ENCODE assay signal across 8 mouse cellular contexts in genomic region chr7:107595426-107595825, GRCm38 (mm10). TPM values are rescaled to one million over a fixed set of nuclear protein-coding genes. Genes with fewer than 3 reads are reported as not detected.
A peak's percentile ranks its signal among the peaks of the same experiment; 100 is the strongest.
DNase-seq lines count a peak whose midpoint lies in the region; ATAC-seq and TF ChIP-seq lines count a peak whose summit lies in the region.

No protein-coding gene starts in this region.

- no peak overlapping the region; the same call in 1 of the 2 replicates for H3K9ac ChIP-seq in heart, embryonic 12.5 days
- H3K9ac ChIP-seq in hindbrain, embryonic 14.5 days, result peak overlapping the region; percentile 63

- H3K36me3 ChIP-seq in heart, embryonic 12.5 days, result no peaks in the 10 kb centered on the region
- H3K36me3 ChIP-seq in hindbrain, embryonic 14.5 days (replicated peaks; ENCODE audit: control insufficient read depth, insufficient read depth), result no peaks in the 10 kb centered on the region
- no peaks in the 10 kb centered on the region for H3K36me3 ChIP-seq in midbrain, embryonic 10.5 days

- peak overlapping the region; percentile 98 for H3K4me2 ChIP-seq in heart, embryonic 12.5 days
- H3K4me2 ChIP-seq in hindbrain, embryonic 14.5 days (replicated peaks), result peak overlapping the region; percentile 88

- 12% methylated on average over 13 of the region's 13 CpGs for WGBS in heart, embryonic 12.5 days
- 18% methylated on average over 13 of the region's 13 CpGs for WGBS in hindbrain, embryonic 14.5 days
- 17% methylated on average over 13 of the region's 13 CpGs for WGBS in midbrain, embryonic 10.5 days

- peaks cover 19% of the 10 kb centered on the region for H3K4me1 ChIP-seq in heart, embryonic 12.5 days (replicated peaks)
- H3K4me1 ChIP-seq in bone marrow macrophage, adult 2 months (ENCODE audit: control insufficient read depth, insufficient read depth, low read length), result peaks cover 48% of the 10 kb centered on the region
- peaks cover 9% of the 10 kb centered on the region; the same call in 1 of the 2 replicates for H3K4me1 ChIP-seq in hindbrain, embryonic 14.5 days (replicated peaks; ENCODE audit: control insufficient read depth, insufficient read depth, low read length)
- peaks cover 15% of the 10 kb centered on the region for H3K4me1 ChIP-seq in midbrain, embryonic 10.5 days

- peak overlapping the region; percentile 59 for H3K4me3 ChIP-seq in heart, embryonic 12.5 days
- H3K4me3 ChIP-seq in bone marrow macrophage, adult 2 months (ENCODE audit: insufficient read depth, low read length), result peak overlapping the region; percentile 80
- peak overlapping the region; percentile 40 for H3K4me3 ChIP-seq in hindbrain, embryonic 14.5 days (replicated peaks; ENCODE audit: low read length)
- H3K4me3 ChIP-seq in midbrain, embryonic 10.5 days, result peak overlapping the region; percentile 67

- no peaks in the 10 kb centered on the region for H3K9me3 ChIP-seq in heart, embryonic 12.5 days (replicated peaks)
- no peaks in the 10 kb centered on the region for H3K9me3 ChIP-seq in hindbrain, embryonic 14.5 days (ENCODE audit: control insufficient read depth, low read length)
- H3K9me3 ChIP-seq in midbrain, embryonic 10.5 days (replicated peaks), result no peaks in the 10 kb centered on the region

- H3K27ac ChIP-seq in heart, embryonic 12.5 days (ENCODE audit: poor library complexity, severe bottlenecking), result no peak overlapping the region
- peak overlapping the region; percentile 47 for H3K27ac ChIP-seq in bone marrow macrophage, adult 2 months (ENCODE audit: insufficient read depth, low read depth, low read length)
- no peak overlapping the region for H3K27ac ChIP-seq in hindbrain, embryonic 14.5 days
- no peak overlapping the region; the same call in 1 of the 2 replicates for H3K27ac ChIP-seq in midbrain, embryonic 10.5 days (replicated peaks)

- no peak for DNase-seq in heart, postnatal 4 days
- no peak for DNase-seq in hindbrain, embryonic 14.5 days (ENCODE audit: low spot score)
- DNase-seq in midbrain, embryonic 10.5 days (ENCODE audit: low spot score), result no peak
- no peak for DNase-seq in embryo, embryonic 9.5 days (ENCODE audit: extremely low spot score)
- DNase-seq in urinary bladder, postnatal 10 days (ENCODE audit: low spot score), result no peak
- DNase-seq in cerebellum, adult 9-10 months, result no peak

- TF ChIP-seq CTCF in bone marrow macrophage, adult 2 months (IDR thresholded peaks at IDR 0.05; ENCODE audit: low read depth, low read length), result no peak

- ATAC-seq in heart, embryonic 12.5 days (ENCODE audit: insufficient number of reproducible peaks, low FRiP score), result no peak
- no peak; the same call in 1 of the 2 replicates for ATAC-seq in hindbrain, embryonic 14.5 days (ENCODE audit: low FRiP score)

- TF ChIP-seq POLR2A in bone marrow macrophage, adult 2 months (IDR thresholded peaks at IDR 0.05; ENCODE audit: borderline replicate concordance, low read depth, low read length), result no peak

- no peaks in the 10 kb centered on the region for H3K27me3 ChIP-seq in heart, embryonic 12.5 days (replicated peaks)
- H3K27me3 ChIP-seq in hindbrain, embryonic 14.5 days (ENCODE audit: control insufficient read depth, insufficient read depth, low read length), result 0 out of 2 replicates have a peak, but pooled peaks cover 6% of the 10 kb centered on the region
- H3K27me3 ChIP-seq in midbrain, embryonic 10.5 days (ENCODE audit: low read depth, poor library complexity, severe bottlenecking), result peaks cover 14% of the 10 kb centered on the region

RNA-seq across cellular contexts. Expression of gene Ppfibp2, which starts 0.4 kb away (rescaled TPM):
- 6.6 and 7.7 TPM in 2 replicates for polyA plus RNA-seq in heart, embryonic 12.5 days (2016; fragmentation: Nextera tagmentation; extraction: Ambion mirVana)
- 10 to 100 TPM; 12.7 to 13.3 TPM for total RNA-seq in heart, postnatal 4 days (2021)
- polyA plus RNA-seq in bone marrow macrophage, adult 2 months (2012; ENCODE audit: insufficient read depth, insufficient read length, missing spikeins), result 44.3 and 45.4 TPM in 2 replicates
- 3.1 and 3.9 TPM in 2 replicates for polyA plus RNA-seq in hindbrain, embryonic 14.5 days (2014; fragmentation: Nextera tagmentation; extraction: Ambion mirVana)
- 5.3 and 6.6 TPM in 2 replicates for polyA plus RNA-seq in midbrain, embryonic 10.5 days (2016; fragmentation: Nextera tagmentation; extraction: Ambion mirVana)

RNA-seq across cellular contexts. Expression of gene Olfml1, which starts 28.2 kb away (rescaled TPM):
- 6.5 and 7.2 TPM in 2 replicates for polyA plus RNA-seq in heart, embryonic 12.5 days (2016; fragmentation: Nextera tagmentation; extraction: Ambion mirVana)
- total RNA-seq in heart, postnatal 4 days (2021), result 1 to 10 TPM; 7.8 to 8.4 TPM
- not detected in 2 replicates for polyA plus RNA-seq in bone marrow macrophage, adult 2 months (2012; ENCODE audit: insufficient read depth, insufficient read length, missing spikeins)
- polyA plus RNA-seq in hindbrain, embryonic 14.5 days (2014; fragmentation: Nextera tagmentation; extraction: Ambion mirVana), result 5.0 and 5.2 TPM in 2 replicates
- polyA plus RNA-seq in midbrain, embryonic 10.5 days (2016; fragmentation: Nextera tagmentation; extraction: Ambion mirVana), result 5.2 and 6.2 TPM in 2 replicates

RNA-seq across cellular contexts. Expression of gene 5330417H12Rik, which starts 29.5 kb away (rescaled TPM):
- not detected in 2 replicates for polyA plus RNA-seq in heart, embryonic 12.5 days (2016; fragmentation: Nextera tagmentation; extraction: Ambion mirVana)
- not detected for total RNA-seq in heart, postnatal 4 days (2021)
- not detected in 2 replicates for polyA plus RNA-seq in bone marrow macrophage, adult 2 months (2012; ENCODE audit: insufficient read depth, insufficient read length, missing spikeins)
- polyA plus RNA-seq in hindbrain, embryonic 14.5 days (2014; fragmentation: Nextera tagmentation; extraction: Ambion mirVana), result not detected in 2 replicates
- polyA plus RNA-seq in midbrain, embryonic 10.5 days (2016; fragmentation: Nextera tagmentation; extraction: Ambion mirVana), result not detected in 2 replicates
